Mouse (Mus musculus): ENCODE results near the gene Ddit4. TPM values are rescaled to one million over a fixed set of nuclear protein-coding genes. Genes with fewer than 3 reads are reported as not detected.

The Ddit4 gene
- total and polyA plus RNA-seq, 2 experiments from 2014 or later = 17.0 to 30.3 TPM

DNA sequence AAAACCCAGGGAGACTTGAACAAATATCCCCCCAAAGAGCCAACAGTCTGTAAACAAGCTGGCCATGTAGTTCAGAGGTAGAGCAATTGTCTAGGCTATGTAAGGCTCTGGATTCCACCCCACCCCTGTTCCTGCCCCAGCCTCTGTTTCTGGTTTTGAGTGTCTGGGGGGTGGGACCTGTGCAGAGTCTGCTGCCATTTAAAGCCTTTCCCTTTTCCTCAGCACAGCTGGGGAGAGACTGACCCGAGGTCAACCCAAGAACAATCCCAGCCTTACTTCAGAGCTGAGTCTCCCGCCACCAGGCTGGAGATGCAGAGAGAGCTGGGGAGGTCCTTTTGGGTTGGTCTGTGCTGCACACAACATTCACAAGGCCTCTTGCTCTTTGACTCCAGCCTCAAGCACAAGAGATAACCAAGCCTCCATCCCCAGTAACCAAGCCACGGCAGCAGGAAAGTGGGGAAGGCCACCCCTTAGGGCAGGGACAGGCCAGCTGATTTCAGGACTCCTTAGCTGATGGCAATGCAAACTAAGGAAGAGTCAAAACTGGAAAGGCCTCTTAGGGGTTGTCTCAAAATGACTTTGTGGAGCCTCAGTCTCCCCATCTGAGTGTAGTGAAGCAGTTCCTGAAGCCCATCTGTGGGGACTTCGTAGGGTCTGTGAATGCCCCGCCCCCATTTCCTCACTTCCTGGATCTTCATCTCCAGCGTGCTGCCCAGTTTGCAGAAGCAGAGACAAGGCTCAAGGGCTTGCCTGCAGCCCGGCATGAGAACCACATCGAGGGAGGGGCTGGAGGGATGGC lies 15.4 kb downstream of the Ddit4 start:
- no peaks in the 10 kb centered on the region for H3K9me3 ChIP-seq (replicated peaks; ENCODE audit: control insufficient read depth, low read length)
- ATAC-seq (ENCODE audit: insufficient read depth, low read depth) = peak; percentile 63; the same call in 1 of the 2 replicates
- no peaks in the 10 kb centered on the region for H3K36me3 ChIP-seq (replicated peaks; ENCODE audit: control insufficient read depth, insufficient read depth, low read length)
- TF ChIP-seq CTCF (IDR thresholded peaks at IDR 0.05; ENCODE audit: low read depth) (no peak), EP300 (IDR thresholded peaks at IDR 0.05; ENCODE audit: low read depth) (no peak)
- H3K27me3 ChIP-seq (ENCODE audit: control insufficient read depth, insufficient read depth, low read length) = no peaks in the 10 kb centered on the region
- H3K9ac ChIP-seq (replicated peaks; ENCODE audit: low read depth, low read length) = no peak overlapping the region
- H3K4me2 ChIP-seq (ENCODE audit: low read depth, low read length) = no peak overlapping the region
- no peak overlapping the region for H3K4me3 ChIP-seq (ENCODE audit: low read depth, low read length)
- 35% methylated on average over 8 of the region's 8 CpGs for WGBS
- H3K4me1 ChIP-seq (ENCODE audit: control insufficient read depth, insufficient read depth) = 0 out of 2 replicates have a peak, but pooled peaks cover 4% of the 10 kb centered on the region
- DNase-seq (ENCODE audit: low spot score) = no peak
- H3K27ac ChIP-seq (ENCODE audit: low read depth) = no peak overlapping the region

DNA sequence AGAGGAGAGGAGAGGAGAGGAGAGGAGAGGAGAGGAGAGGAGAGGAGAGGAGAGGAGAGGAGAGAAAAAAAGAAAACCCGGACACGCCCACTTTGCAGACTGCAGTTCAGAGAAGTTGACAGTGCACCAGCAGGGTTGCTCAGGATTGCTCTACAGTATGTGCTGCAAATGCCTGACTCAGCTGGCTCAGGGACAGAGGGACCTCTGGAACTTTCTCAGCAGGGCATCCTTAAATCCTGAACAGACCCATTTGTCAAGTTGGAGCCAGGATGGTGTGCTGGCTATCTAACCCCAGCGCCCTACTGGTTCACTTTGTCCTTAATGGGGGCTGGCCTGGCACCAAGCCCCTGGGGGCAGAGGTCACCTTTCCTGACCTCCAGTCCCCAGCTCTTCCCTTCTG lies 17.6 kb downstream of the Ddit4 start:
- 65% methylated on average over 3 of the region's 3 CpGs for WGBS
- ATAC-seq (ENCODE audit: insufficient read depth, low read depth) (no peak), DNase-seq (ENCODE audit: low spot score) (no peak)
- H3K27me3 ChIP-seq (ENCODE audit: control insufficient read depth, insufficient read depth, low read length) = no peaks in the 10 kb centered on the region
- no peak overlapping the region for H3K4me2 ChIP-seq (ENCODE audit: low read depth, low read length)
- H3K9ac ChIP-seq (replicated peaks; ENCODE audit: low read depth, low read length) = no peak overlapping the region
- H3K9me3 ChIP-seq (replicated peaks; ENCODE audit: control insufficient read depth, low read length) = no peaks in the 10 kb centered on the region
- no peaks in the 10 kb centered on the region for H3K36me3 ChIP-seq (replicated peaks; ENCODE audit: control insufficient read depth, insufficient read depth, low read length)
- no peak overlapping the region for H3K4me3 ChIP-seq (ENCODE audit: low read depth, low read length)
- no peak overlapping the region for H3K27ac ChIP-seq (ENCODE audit: low read depth)
- H3K4me1 ChIP-seq (ENCODE audit: control insufficient read depth, insufficient read depth) = 0 out of 2 replicates have a peak, but pooled peaks cover 4% of the 10 kb centered on the region
- no peak for TF ChIP-seq EP300 (IDR thresholded peaks at IDR 0.05; ENCODE audit: low read depth)
- no peak for TF ChIP-seq CTCF (IDR thresholded peaks at IDR 0.05; ENCODE audit: low read depth)

- H3K9me3 ChIP-seq (replicated peaks; ENCODE audit: control insufficient read depth, low read length) = no peaks in the 10 kb centered on the region
- no peak overlapping the region for H3K4me3 ChIP-seq (ENCODE audit: low read depth, low read length)
- no peak for ATAC-seq (ENCODE audit: insufficient read depth, low read depth)
Measured at GRCm38 (mm10) chr10:59932521-59932920, 19.1 kb downstream of the Ddit4 start.

DNA sequence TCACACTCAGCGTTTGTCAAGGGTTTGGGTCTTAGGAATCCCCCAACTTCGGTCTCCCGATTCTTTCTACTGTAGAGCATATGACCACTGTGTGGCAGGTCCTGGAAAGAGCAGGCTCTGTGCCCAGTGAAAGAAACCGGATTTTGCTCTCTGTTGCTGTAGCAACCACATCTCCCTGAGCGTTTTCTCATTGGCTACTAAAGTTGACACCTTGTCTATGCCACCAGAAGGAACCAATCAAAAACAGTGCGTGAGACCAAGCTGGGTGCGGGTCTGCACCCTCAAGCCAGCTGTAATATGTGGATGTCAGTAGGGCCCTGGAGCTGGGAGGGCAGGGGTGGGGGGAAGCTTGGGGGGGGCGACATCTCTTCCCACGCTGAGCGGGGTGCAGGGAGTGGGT lies 20.6 kb downstream of the Ddit4 start:
- Histone ChIP-seq H3K4me1 (ENCODE audit: control insufficient read depth, insufficient read depth) (no peaks in the 10 kb centered on the region), H3K27me3 (ENCODE audit: control insufficient read depth, insufficient read depth, low read length) (no peaks in the 10 kb centered on the region), H3K9ac (replicated peaks; ENCODE audit: low read depth, low read length) (no peak overlapping the region), H3K4me3 (ENCODE audit: low read depth, low read length) (no peak overlapping the region), H3K9me3 (replicated peaks; ENCODE audit: control insufficient read depth, low read length) (no peaks in the 10 kb centered on the region), H3K36me3 (replicated peaks; ENCODE audit: control insufficient read depth, insufficient read depth, low read length) (no peaks in the 10 kb centered on the region), H3K4me2 (ENCODE audit: low read depth, low read length) (no peak overlapping the region), H3K27ac (ENCODE audit: low read depth) (no peak overlapping the region)
- ATAC-seq (ENCODE audit: insufficient read depth, low read depth) (no peak), DNase-seq (ENCODE audit: low spot score) (no peak)
- no peak for TF ChIP-seq CTCF (IDR thresholded peaks at IDR 0.05; ENCODE audit: low read depth)
- no peak for TF ChIP-seq EP300 (IDR thresholded peaks at IDR 0.05; ENCODE audit: low read depth)
- 43% methylated on average over 10 of the region's 10 CpGs for WGBS

More at GRCm38 (mm10) chr10:59932521-59932920, 19.1 kb downstream of the Ddit4 start:
- no peak overlapping the region for H3K27ac ChIP-seq (ENCODE audit: low read depth)
- no peak overlapping the region for H3K9ac ChIP-seq (replicated peaks; ENCODE audit: low read depth, low read length)
- no peaks in the 10 kb centered on the region for H3K36me3 ChIP-seq (replicated peaks; ENCODE audit: control insufficient read depth, insufficient read depth, low read length)
- TF ChIP-seq CTCF (IDR thresholded peaks at IDR 0.05; ENCODE audit: low read depth) (no peak), EP300 (IDR thresholded peaks at IDR 0.05; ENCODE audit: low read depth) (no peak)
- 59% methylated on average over 6 of the region's 6 CpGs for WGBS
- 0 out of 2 replicates have a peak, but pooled peaks cover 4% of the 10 kb centered on the region for H3K4me1 ChIP-seq (ENCODE audit: control insufficient read depth, insufficient read depth)
- DNase-seq (ENCODE audit: low spot score) = no peak
- no peak overlapping the region for H3K4me2 ChIP-seq (ENCODE audit: low read depth, low read length)
- H3K27me3 ChIP-seq (ENCODE audit: control insufficient read depth, insufficient read depth, low read length) = no peaks in the 10 kb centered on the region

DNA sequence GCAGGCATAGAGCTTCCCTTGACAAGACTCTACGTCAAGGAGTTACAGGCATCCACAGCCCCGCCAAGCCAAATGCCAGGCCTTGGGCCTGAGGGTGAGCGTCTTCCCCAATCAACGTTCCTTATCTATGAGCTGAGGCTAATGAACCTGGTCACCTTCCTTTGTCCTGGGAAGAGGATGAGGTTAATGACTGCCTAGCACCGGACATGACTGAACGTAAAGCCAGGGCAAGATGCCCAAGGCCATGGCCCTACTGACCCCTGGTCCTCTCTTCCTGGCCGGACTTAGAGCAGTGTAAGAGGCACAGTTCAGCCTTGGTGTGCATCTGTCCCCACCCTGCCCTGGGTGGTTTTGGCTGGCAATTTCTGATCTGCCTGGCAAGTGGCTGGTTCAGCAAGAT lies 22.4 kb downstream of the Ddit4 start:
- no peak for DNase-seq (ENCODE audit: low spot score)
- no peak for ATAC-seq (ENCODE audit: insufficient read depth, low read depth)
- TF ChIP-seq CTCF (IDR thresholded peaks at IDR 0.05; ENCODE audit: low read depth) = no peak
- no peak for TF ChIP-seq EP300 (IDR thresholded peaks at IDR 0.05; ENCODE audit: low read depth)
- Histone ChIP-seq H3K4me2 (ENCODE audit: low read depth, low read length) (no peak overlapping the region), H3K27me3 (ENCODE audit: control insufficient read depth, insufficient read depth, low read length) (no peaks in the 10 kb centered on the region), H3K9me3 (replicated peaks; ENCODE audit: control insufficient read depth, low read length) (no peaks in the 10 kb centered on the region), H3K4me1 (ENCODE audit: control insufficient read depth, insufficient read depth) (no peaks in the 10 kb centered on the region), H3K27ac (ENCODE audit: low read depth) (no peak overlapping the region), H3K36me3 (replicated peaks; ENCODE audit: control insufficient read depth, insufficient read depth, low read length) (no peaks in the 10 kb centered on the region), H3K9ac (replicated peaks; ENCODE audit: low read depth, low read length) (no peak overlapping the region), H3K4me3 (ENCODE audit: low read depth, low read length) (no peak overlapping the region)
- 82% methylated on average over 7 of the region's 7 CpGs for WGBS
